Mouse (Mus musculus) liver, postnatal 0 days (tissue): ENCODE results near the gene Mknk1.

Experiments used
- CTCF ChIP-seq: sonication (generic); IDR thresholded peaks from 2 replicates; pipeline ENCODE4 v1.5.1; 2016; ENCODE audit warnings: antibody characterized with exemption, low read depth
- EP300 ChIP-seq: IDR thresholded peaks from 2 replicates; pipeline ENCODE4 v1.6.1; 2016; ENCODE audit warnings: antibody characterized with exemption, low read depth, mild to moderate bottlenecking

GRCm38 (mm10) chr4:115884022-115884421 lies 45.0 kb downstream of the Mknk1 start, which contains the start of gene Kncn:
- TF ChIP-seq EP300 (no peak), CTCF (no peak)
